8 mouse cellular contexts compared by ENCODE assay signal in genomic region chr2:92486403-92486802, GRCm38 (mm10). TPM values are rescaled to one million over a fixed set of nuclear protein-coding genes. Genes with fewer than 3 reads are reported as not detected.
DNase-seq lines count a peak whose midpoint lies in the region; ATAC-seq and TF ChIP-seq lines count a peak whose summit lies in the region.

No protein-coding gene starts in this region.

- no peak overlapping the region for H3K27ac ChIP-seq in bone marrow macrophage, adult 2 months (ENCODE audit: insufficient read depth, low read depth, low read length)
- no peak overlapping the region for H3K27ac ChIP-seq in heart, embryonic 13.5 days (replicated peaks)
- no peak overlapping the region for H3K27ac ChIP-seq in kidney, postnatal 0 days
- no peak overlapping the region for H3K27ac ChIP-seq in liver, embryonic 11.5 days (ENCODE audit: low read depth, low read length)
- no peak overlapping the region for H3K27ac ChIP-seq in stomach, embryonic 14.5 days (ENCODE audit: low read length)

- no peak for TF ChIP-seq POLR2A in bone marrow macrophage, adult 2 months (IDR thresholded peaks at IDR 0.05; ENCODE audit: borderline replicate concordance, low read depth, low read length)

- 0 out of 2 replicates have a peak overlapping the region, but pooled peaks have one; percentile 29 for H3K9ac ChIP-seq in heart, embryonic 13.5 days
- no peak overlapping the region for H3K9ac ChIP-seq in kidney, postnatal 0 days (ENCODE audit: low read depth, low read length)
- no peak overlapping the region for H3K9ac ChIP-seq in liver, embryonic 11.5 days (ENCODE audit: low read depth, low read length)
- H3K9ac ChIP-seq in stomach, embryonic 14.5 days (replicated peaks; ENCODE audit: low read depth, low read length), result no peak overlapping the region

- H3K9me3 ChIP-seq in heart, embryonic 13.5 days, result no peaks in the 10 kb centered on the region
- H3K9me3 ChIP-seq in kidney, postnatal 0 days (replicated peaks; ENCODE audit: low read length), result no peaks in the 10 kb centered on the region
- H3K9me3 ChIP-seq in liver, embryonic 11.5 days (ENCODE audit: control insufficient read depth, low read length), result no peaks in the 10 kb centered on the region
- H3K9me3 ChIP-seq in stomach, embryonic 14.5 days (ENCODE audit: control insufficient read depth, low read depth, low read length), result no peaks in the 10 kb centered on the region

- peaks cover 61% of the 10 kb centered on the region for H3K27me3 ChIP-seq in heart, embryonic 13.5 days (replicated peaks)
- no peaks in the 10 kb centered on the region for H3K27me3 ChIP-seq in kidney, postnatal 0 days (ENCODE audit: insufficient read depth, low read length)
- H3K27me3 ChIP-seq in liver, embryonic 11.5 days (replicated peaks; ENCODE audit: control insufficient read depth, insufficient read depth, low read length), result peaks cover 22% of the 10 kb centered on the region
- H3K27me3 ChIP-seq in stomach, embryonic 14.5 days (ENCODE audit: control insufficient read depth, insufficient read depth, low read length), result peaks cover 3% of the 10 kb centered on the region; the same call in 1 of the 2 replicates

- peak; percentile 80 for ATAC-seq in erythroblast, adult 5-6 weeks (replicated peaks; ENCODE audit: low FRiP score, poor library complexity, severe bottlenecking)
- ATAC-seq in heart, embryonic 13.5 days (ENCODE audit: extremely low read depth, insufficient number of reproducible peaks, low FRiP score, low TSS enrichment), result no peak
- no peak for ATAC-seq in kidney, postnatal 0 days (replicated peaks; ENCODE audit: low FRiP score, low read depth)
- ATAC-seq in liver, embryonic 11.5 days (replicated peaks; ENCODE audit: low FRiP score), result 0 out of 2 replicates have a peak, but pooled peaks have one; percentile 49
- no peak for ATAC-seq in stomach, embryonic 14.5 days (ENCODE audit: insufficient number of reproducible peaks, insufficient read depth, low FRiP score, low read depth)

- H3K4me1 ChIP-seq in bone marrow macrophage, adult 2 months (ENCODE audit: control insufficient read depth, insufficient read depth, low read length), result peaks cover 35% of the 10 kb centered on the region
- peaks cover 14% of the 10 kb centered on the region for H3K4me1 ChIP-seq in heart, embryonic 13.5 days
- H3K4me1 ChIP-seq in kidney, postnatal 0 days (replicated peaks; ENCODE audit: insufficient read depth, low read length), result no peaks in the 10 kb centered on the region
- H3K4me1 ChIP-seq in liver, embryonic 11.5 days (replicated peaks; ENCODE audit: control insufficient read depth, insufficient read depth, low read length), result 0 out of 2 replicates have a peak, but pooled peaks cover 2% of the 10 kb centered on the region
- H3K4me1 ChIP-seq in stomach, embryonic 14.5 days (ENCODE audit: control insufficient read depth, insufficient read depth, low read length), result 0 out of 2 replicates have a peak, but pooled peaks cover 3% of the 10 kb centered on the region

- DNase-seq in CD4-positive helper T cell, adult 2 months (ENCODE audit: low read depth, low spot score), result peak; percentile 77
- peak; percentile 91 for DNase-seq in kidney, postnatal 0 days (ENCODE audit: low spot score)
- DNase-seq in liver, embryonic 11.5 days (ENCODE audit: low spot score), result peak; percentile 76
- peak; percentile 91 for DNase-seq in naive thymus-derived CD4-positive, alpha-beta T cell, adult 2 months (ENCODE audit: low read depth)

- H3K4me3 ChIP-seq in bone marrow macrophage, adult 2 months (ENCODE audit: insufficient read depth, low read length), result peak overlapping the region; percentile 29; the same call in 1 of the 2 replicates
- H3K4me3 ChIP-seq in heart, embryonic 13.5 days, result peak overlapping the region; percentile 13
- no peak overlapping the region for H3K4me3 ChIP-seq in kidney, postnatal 0 days (replicated peaks; ENCODE audit: low read depth, low read length)
- H3K4me3 ChIP-seq in liver, embryonic 11.5 days (ENCODE audit: low read depth, low read length), result no peak overlapping the region
- H3K4me3 ChIP-seq in stomach, embryonic 14.5 days (ENCODE audit: low read depth, low read length), result no peak overlapping the region

- no peaks in the 10 kb centered on the region for H3K36me3 ChIP-seq in heart, embryonic 13.5 days
- H3K36me3 ChIP-seq in kidney, postnatal 0 days (ENCODE audit: insufficient read depth, low read length), result no peaks in the 10 kb centered on the region
- no peaks in the 10 kb centered on the region for H3K36me3 ChIP-seq in liver, embryonic 11.5 days (ENCODE audit: control insufficient read depth, insufficient read depth, low read length)
- H3K36me3 ChIP-seq in stomach, embryonic 14.5 days (ENCODE audit: control insufficient read depth, insufficient read depth, low read length), result no peaks in the 10 kb centered on the region

- peak overlapping the region; percentile 63 for H3K4me2 ChIP-seq in heart, embryonic 13.5 days
- peak overlapping the region; percentile 37; the same call in 1 of the 2 replicates for H3K4me2 ChIP-seq in kidney, postnatal 0 days (ENCODE audit: low read length)
- peak overlapping the region; percentile 38 for H3K4me2 ChIP-seq in liver, embryonic 11.5 days
- 0 out of 2 replicates have a peak overlapping the region, but pooled peaks have one; percentile 18 for H3K4me2 ChIP-seq in stomach, embryonic 14.5 days (replicated peaks; ENCODE audit: low read depth, low read length)

- WGBS in heart, embryonic 13.5 days, result 1% methylated on average over 11 of the region's 11 CpGs
- WGBS in kidney, postnatal 0 days, result under 1% methylated on average over 11 of the region's 11 CpGs
- WGBS in liver, embryonic 11.5 days, result 2% methylated on average over 11 of the region's 11 CpGs
- 3% methylated on average over 11 of the region's 11 CpGs for WGBS in stomach, embryonic 14.5 days

- peak; percentile 93 for TF ChIP-seq CTCF in bone marrow macrophage, adult 2 months (IDR thresholded peaks at IDR 0.05; ENCODE audit: low read depth, low read length)
- TF ChIP-seq CTCF in kidney, postnatal 0 days (IDR thresholded peaks at IDR 0.05; ENCODE audit: low read depth), result peak; percentile 95

RNA-seq across cellular contexts. Expression of gene Slc35c1, which starts 26.1 kb away (rescaled TPM):
- 22.8 and 27.4 TPM in 2 replicates for polyA plus RNA-seq in bone marrow macrophage, adult 2 months (2012; ENCODE audit: insufficient read depth, insufficient read length, missing spikeins)
- 16.5 and 18.3 TPM in 2 replicates for total RNA-seq in erythroblast, adult 5-6 weeks (2015; ENCODE audit: low replicate concordance)
- total RNA-seq in erythroblast, adult 5-6 weeks (2017; ENCODE audit: low replicate concordance), result 3.1 and 7.1 TPM in 2 replicates
- polyA plus RNA-seq in heart, embryonic 13.5 days (2015; fragmentation: Nextera tagmentation; extraction: Ambion mirVana), result 7.7 and 8.9 TPM in 2 replicates
- 14.8 and 15.5 TPM in 2 replicates for polyA plus RNA-seq in kidney, postnatal 0 days (2015; fragmentation: Nextera tagmentation; extraction: Ambion mirVana)
- 26.8 and 27.4 TPM in 2 replicates for polyA plus RNA-seq in liver, embryonic 11.5 days (2014; fragmentation: Nextera tagmentation; extraction: Ambion mirVana)
- 19.2 and 21.7 TPM in 2 replicates for polyA plus RNA-seq in stomach, embryonic 14.5 days (2014; fragmentation: Nextera tagmentation; extraction: Ambion mirVana)

RNA-seq across cellular contexts. Expression of gene Cry2, which starts 52.6 kb away (rescaled TPM):
- 5.4 and 5.8 TPM in 2 replicates for polyA plus RNA-seq in bone marrow macrophage, adult 2 months (2012; ENCODE audit: insufficient read depth, insufficient read length, missing spikeins)
- 0.19 and 0.63 TPM in 2 replicates for total RNA-seq in erythroblast, adult 5-6 weeks (2015; ENCODE audit: low replicate concordance)
- 1.3 and 1.5 TPM in 2 replicates for total RNA-seq in erythroblast, adult 5-6 weeks (2017; ENCODE audit: low replicate concordance)
- 18.6 and 19.0 TPM in 2 replicates for polyA plus RNA-seq in heart, embryonic 13.5 days (2015; fragmentation: Nextera tagmentation; extraction: Ambion mirVana)
- polyA plus RNA-seq in kidney, postnatal 0 days (2015; fragmentation: Nextera tagmentation; extraction: Ambion mirVana), result 10.1 and 12.8 TPM in 2 replicates
- polyA plus RNA-seq in liver, embryonic 11.5 days (2014; fragmentation: Nextera tagmentation; extraction: Ambion mirVana), result 20.6 and 22.5 TPM in 2 replicates
- polyA plus RNA-seq in stomach, embryonic 14.5 days (2014; fragmentation: Nextera tagmentation; extraction: Ambion mirVana), result 24.2 and 25.7 TPM in 2 replicates

Comparison
In these comparisons a context has a peak if more than half of its experiments do, and no peak if none do; other contexts are left out.
1. H3K4me3 ChIP-seq: peak in bone marrow macrophage, adult 2 months (single experiment) and heart, embryonic 13.5 days (single experiment); none in kidney, postnatal 0 days (single experiment), liver, embryonic 11.5 days (single experiment) and stomach, embryonic 14.5 days (single experiment).
2. ATAC-seq: peak in erythroblast, adult 5-6 weeks (single experiment) and liver, embryonic 11.5 days (single experiment); none in heart, embryonic 13.5 days (single experiment), kidney, postnatal 0 days (single experiment) and stomach, embryonic 14.5 days (single experiment).
3. Peak in every context shown above with its lines, with median percentiles within 50 percentile points of each other: DNase-seq and H3K4me2 ChIP-seq.